Mouse (Mus musculus) stomach, embryonic 15.5 days (tissue): ENCODE measurements around the gene Nfib. TPM values are rescaled to one million over a fixed set of nuclear protein-coding genes. Genes with fewer than 3 reads are reported as not detected.

Experiments
- ATAC-seq: fragments of 200-750 bp; cut with Nextera tagmentation; 2 replicates; pipeline ENCODE4 v1.8.0; 2017; ENCODE audit warnings: low read depth, moderate number of reproducible peaks, moderate TSS enrichment; ENCODE audit not compliant: insufficient read depth, low FRiP score
- H3K27ac ChIP-seq: fragments of 300-500 bp; sonication (generic); 2 replicates; pipeline ENCODE4 v1.5.1; 2015; ENCODE audit warnings: mild to moderate bottlenecking, inconsistent platforms
- H3K27me3 ChIP-seq: fragments of 300-500 bp; sonication (generic); replicated peaks from 2 replicates; pipeline ENCODE4 v1.6.1; 2015; ENCODE audit warnings: inconsistent platforms
- H3K36me3 ChIP-seq: fragments of 300-500 bp; sonication (generic); 2 replicates; pipeline ENCODE4 v1.6.1; 2015; ENCODE audit warnings: inconsistent platforms
- H3K4me1 ChIP-seq: fragments of 300-500 bp; sonication (generic); 2 replicates; pipeline ENCODE4 v1.6.1; 2015; ENCODE audit warnings: inconsistent platforms
- H3K4me2 ChIP-seq: fragments of 300-500 bp; sonication (generic); 2 replicates; pipeline ENCODE4 v1.6.1; 2015; ENCODE audit warnings: mild to moderate bottlenecking, inconsistent platforms
- H3K4me3 ChIP-seq: fragments of 300-500 bp; sonication (generic); replicated peaks from 2 replicates; pipeline ENCODE4 v1.5.1; 2015; ENCODE audit warnings: inconsistent platforms
- H3K9ac ChIP-seq: fragments of 300-500 bp; sonication (generic); 2 replicates; pipeline ENCODE4 v1.6.1; 2015; ENCODE audit warnings: inconsistent platforms
- H3K9me3 ChIP-seq: fragments of 300-500 bp; sonication (generic); 2 replicates; pipeline ENCODE4 v1.6.1; 2016; ENCODE audit warnings: inconsistent platforms
- WGBS: fragments of 180-500 bp; shearing (Covaris S2); methylation state at CpG from one replicate; pipeline ENCODE4 v1.1.7; 2015; 5-methylcytosine and 5-hydroxymethylcytosine counted together
- polyA plus RNA-seq: library from polyadenylated mRNA; unstranded; fragments of >200 nt; fragmentation: Nextera tagmentation; extraction: Ambion mirVana; gene quantifications from 2 replicates; pipeline ENCODE4 v1.2.1, GENCODE M21; 2015

Nfib gene
- polyA plus RNA-seq, result 56.5 and 57.4 TPM in 2 replicates

- 67% methylated on average over 23 of the region's 23 CpGs for WGBS
- H3K9me3 ChIP-seq, result no peaks in the 10 kb centered on the region
- H3K4me3 ChIP-seq, result no peak within 1 kb of the TSS
- no peaks in the 10 kb centered on the region for H3K4me1 ChIP-seq
- no peak within 1 kb of the TSS for H3K4me2 ChIP-seq
- H3K9ac ChIP-seq, result no peak within 1 kb of the TSS
- H3K36me3 ChIP-seq, result no peaks in the 10 kb centered on the region
- H3K27ac ChIP-seq, result no peak within 1 kb of the TSS
- H3K27me3 ChIP-seq, result no peaks in the 10 kb centered on the region
- ATAC-seq, result no peak
Observed at GRCm38 (mm10) chr4:82704841-82705794, at the start of gene Nfib. Gene Nfib (minus strand): TSS chr4:82705750.

DNA sequence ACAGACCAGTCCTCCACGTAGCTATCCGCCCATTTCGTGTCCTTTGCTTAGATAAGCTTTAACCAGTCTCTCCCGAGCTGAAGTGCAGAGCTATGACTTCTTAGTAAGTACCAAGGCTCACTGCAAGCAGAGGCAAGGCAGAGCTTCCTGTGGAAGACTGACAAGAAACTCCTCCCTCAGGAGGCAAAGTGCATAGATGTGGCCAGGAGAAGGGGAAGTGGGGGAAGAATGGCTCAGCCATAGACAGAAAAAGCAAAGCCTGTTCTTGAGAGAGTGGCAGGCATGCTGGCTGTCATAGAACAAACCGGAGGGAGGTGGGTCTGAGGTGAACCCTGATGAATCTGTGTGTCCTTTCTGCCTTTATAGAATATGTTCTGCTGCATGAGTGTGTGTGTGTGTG lies 30.2 kb upstream of the Nfib start:
- Histone ChIP-seq H3K27me3 (no peaks in the 10 kb centered on the region), H3K4me1 (no peaks in the 10 kb centered on the region), H3K27ac (no peak overlapping the region), H3K4me2 (no peak overlapping the region), H3K9ac (no peak overlapping the region), H3K36me3 (no peaks in the 10 kb centered on the region), H3K4me3 (no peak overlapping the region), H3K9me3 (no peaks in the 10 kb centered on the region)
- WGBS, result 47% methylated on average over 5 of the region's 5 CpGs
- ATAC-seq, result no peak

- H3K4me2 ChIP-seq, result no peak overlapping the region
- 76% methylated on average over 22 of the region's 22 CpGs for WGBS
- H3K9me3 ChIP-seq, result no peaks in the 10 kb centered on the region
- no peaks in the 10 kb centered on the region for H3K4me1 ChIP-seq
- no peak for ATAC-seq
- no peaks in the 10 kb centered on the region for H3K27me3 ChIP-seq
- H3K4me3 ChIP-seq, result no peak overlapping the region
- no peak overlapping the region for H3K27ac ChIP-seq
- no peak overlapping the region for H3K9ac ChIP-seq
- H3K36me3 ChIP-seq, result no peaks in the 10 kb centered on the region
Observed at GRCm38 (mm10) chr4:82734765-82735481, 29.4 kb upstream of the Nfib start.

DNA sequence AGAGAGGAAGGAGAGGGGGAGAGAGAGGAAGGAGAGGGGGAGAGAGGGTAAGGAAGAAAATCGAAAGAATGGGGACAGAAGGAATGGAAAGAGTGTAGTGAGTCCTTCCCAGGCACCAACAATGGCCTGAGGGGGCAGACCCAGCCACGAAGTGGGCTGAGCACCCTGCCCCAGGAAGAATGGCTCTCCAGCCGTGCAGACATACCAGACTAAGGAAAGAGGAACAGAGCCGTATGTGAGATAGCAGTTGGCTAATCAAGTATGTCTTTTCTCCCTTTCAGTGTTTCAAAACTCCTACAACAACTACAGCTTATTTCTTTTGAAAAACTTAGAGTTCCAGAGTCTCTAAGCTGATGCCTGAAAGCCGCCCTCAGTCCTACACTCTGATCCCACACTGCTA lies 28.8 kb upstream of the Nfib start:
- H3K36me3 ChIP-seq, result no peaks in the 10 kb centered on the region
- no peaks in the 10 kb centered on the region for H3K27me3 ChIP-seq
- H3K4me1 ChIP-seq, result no peaks in the 10 kb centered on the region
- H3K27ac ChIP-seq, result no peak overlapping the region
- H3K9me3 ChIP-seq, result no peaks in the 10 kb centered on the region
- no peak for ATAC-seq
- H3K4me2 ChIP-seq, result no peak overlapping the region
- H3K9ac ChIP-seq, result no peak overlapping the region
- no peak overlapping the region for H3K4me3 ChIP-seq
- WGBS, result 65% methylated on average over 5 of the region's 5 CpGs

DNA sequence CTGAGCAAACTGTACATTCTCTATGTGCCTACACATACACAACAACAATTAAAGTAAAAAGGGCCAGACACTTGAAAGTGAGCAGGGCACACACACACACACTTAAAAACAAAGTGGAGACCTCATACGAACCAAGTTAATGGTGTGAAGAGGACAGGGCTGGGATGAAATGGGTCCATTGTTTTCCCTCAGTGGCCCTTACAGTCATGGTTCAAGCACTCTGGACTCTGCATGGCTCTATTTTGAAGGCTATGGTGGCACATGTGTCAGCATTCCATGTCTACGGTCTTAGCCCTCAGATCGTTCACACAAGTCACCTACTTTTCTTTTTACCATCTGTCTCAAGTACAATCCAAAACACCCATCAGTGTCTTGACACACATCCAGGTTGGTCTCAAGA lies 28.1 kb upstream of the Nfib start:
- Histone ChIP-seq H3K27me3 (no peaks in the 10 kb centered on the region), H3K9me3 (no peaks in the 10 kb centered on the region), H3K4me2 (no peak overlapping the region), H3K4me3 (no peak overlapping the region), H3K4me1 (no peaks in the 10 kb centered on the region), H3K36me3 (no peaks in the 10 kb centered on the region), H3K9ac (no peak overlapping the region), H3K27ac (no peak overlapping the region)
- WGBS, result 83% methylated on average over 3 of the region's 3 CpGs
- ATAC-seq, result no peak

DNA sequence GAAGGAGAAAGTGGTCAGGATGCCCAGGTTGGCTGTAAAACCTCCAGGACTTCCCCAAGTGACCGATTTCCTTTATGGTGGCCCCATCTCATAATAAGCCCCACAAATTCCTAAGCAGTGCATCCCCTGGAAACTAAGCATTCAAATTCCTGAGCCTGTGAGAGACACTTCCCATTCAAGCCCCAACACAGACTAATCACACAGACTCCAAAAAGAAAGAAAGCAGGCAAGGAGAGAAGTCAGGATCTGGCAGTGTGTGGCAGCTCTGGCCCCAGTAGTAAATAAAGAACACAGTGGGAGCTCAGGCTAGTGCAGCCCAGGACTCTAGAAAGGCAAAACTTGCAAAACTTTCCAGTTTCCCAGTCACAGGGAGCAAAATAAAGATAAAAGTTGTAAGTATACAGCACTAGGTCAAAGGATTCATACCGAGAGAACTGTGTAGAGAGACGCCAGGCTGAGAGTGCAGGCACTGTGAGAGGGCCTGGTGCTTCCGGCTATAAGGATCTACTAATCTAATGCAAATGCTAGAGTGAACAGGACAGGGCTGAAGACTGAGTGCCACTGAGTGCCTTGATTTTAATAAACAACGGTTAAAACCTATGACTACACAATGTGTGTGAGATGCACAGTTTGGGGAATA lies 24.8 kb upstream of the Nfib start:
- Histone ChIP-seq H3K9me3 (no peaks in the 10 kb centered on the region), H3K4me3 (no peak overlapping the region), H3K4me1 (no peaks in the 10 kb centered on the region), H3K27me3 (no peaks in the 10 kb centered on the region), H3K27ac (no peak overlapping the region), H3K36me3 (no peaks in the 10 kb centered on the region), H3K9ac (no peak overlapping the region), H3K4me2 (no peak overlapping the region)
- no peak for ATAC-seq
- WGBS, result 84% methylated on average over 5 of the region's 5 CpGs

DNA sequence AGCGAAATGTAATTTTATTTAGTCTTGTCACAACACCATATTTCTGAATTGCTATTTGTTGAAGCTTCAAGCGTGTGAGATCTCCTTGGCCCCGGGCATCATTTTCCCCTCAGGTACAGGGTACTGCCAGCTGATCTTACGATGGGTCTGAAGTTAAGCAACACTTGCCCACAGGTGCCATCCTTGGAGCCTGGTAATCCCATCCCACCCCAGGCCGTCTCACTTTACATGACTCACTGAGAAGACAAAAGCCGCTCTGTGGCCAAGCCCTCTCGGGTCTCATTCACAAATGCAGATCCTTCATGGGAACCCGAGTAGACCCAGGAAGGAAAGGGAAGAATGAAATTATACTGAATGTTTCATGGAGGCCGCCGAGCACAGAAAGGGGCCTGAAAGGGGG lies 18.5 kb upstream of the Nfib start:
- ATAC-seq, result no peak
- no peaks in the 10 kb centered on the region for H3K36me3 ChIP-seq
- no peak overlapping the region for H3K9ac ChIP-seq
- no peak overlapping the region for H3K4me3 ChIP-seq
- H3K4me2 ChIP-seq, result no peak overlapping the region
- H3K4me1 ChIP-seq, result no peaks in the 10 kb centered on the region
- H3K27me3 ChIP-seq, result no peaks in the 10 kb centered on the region
- no peak overlapping the region for H3K27ac ChIP-seq
- WGBS, result 57% methylated on average over 10 of the region's 10 CpGs
- H3K9me3 ChIP-seq, result no peaks in the 10 kb centered on the region

DNA sequence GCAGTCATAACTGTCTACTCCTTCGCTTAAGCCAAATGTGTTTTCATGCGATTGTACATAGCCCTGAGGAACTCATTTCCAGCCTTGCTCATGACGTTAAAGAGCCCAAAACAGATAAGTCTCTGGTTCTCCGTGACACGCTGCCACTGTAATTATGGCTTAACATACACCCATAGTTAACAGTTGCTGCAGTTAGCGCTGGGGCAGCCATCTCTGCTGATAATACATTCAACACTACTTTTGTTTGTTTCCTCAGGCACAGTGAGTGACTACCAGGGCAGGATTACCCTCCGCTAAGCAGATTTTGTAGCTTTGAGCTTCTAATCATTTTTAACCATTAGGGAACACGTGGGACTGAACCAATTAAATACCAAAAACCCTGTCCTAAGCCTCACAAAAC lies 17.5 kb upstream of the Nfib start:
- Histone ChIP-seq H3K4me1 (no peaks in the 10 kb centered on the region), H3K27ac (no peak overlapping the region), H3K4me2 (no peak overlapping the region), H3K9me3 (no peaks in the 10 kb centered on the region), H3K4me3 (no peak overlapping the region), H3K9ac (no peak overlapping the region), H3K27me3 (no peaks in the 10 kb centered on the region), H3K36me3 (no peaks in the 10 kb centered on the region)
- WGBS, result 86% methylated on average over 8 of the region's 8 CpGs
- no peak for ATAC-seq

DNA sequence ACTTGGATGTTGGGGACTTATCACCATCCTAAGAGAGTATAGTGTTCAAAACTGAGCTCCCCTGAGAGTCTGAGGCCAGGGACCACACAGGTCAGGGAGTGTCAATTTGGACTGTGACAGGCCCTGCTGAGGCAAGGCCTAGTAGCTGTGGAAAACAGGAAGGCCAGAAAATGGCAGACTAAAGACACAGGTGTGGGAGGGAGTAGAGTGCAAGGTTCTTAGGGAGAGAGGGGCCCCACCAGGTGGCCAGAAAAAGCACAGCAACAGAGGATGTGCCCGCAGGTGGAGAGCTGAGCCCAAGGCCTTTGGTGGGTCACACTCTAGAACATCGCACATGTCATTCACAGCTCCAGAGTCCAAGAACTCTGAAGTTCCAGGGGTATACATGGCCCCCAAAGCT lies 10.3 kb upstream of the Nfib start:
- Histone ChIP-seq H3K4me3 (no peak overlapping the region), H3K36me3 (no peaks in the 10 kb centered on the region), H3K27me3 (no peaks in the 10 kb centered on the region), H3K9ac (no peak overlapping the region), H3K4me1 (no peaks in the 10 kb centered on the region), H3K4me2 (no peak overlapping the region), H3K9me3 (no peaks in the 10 kb centered on the region), H3K27ac (no peak overlapping the region)
- no peak for ATAC-seq
- 84% methylated on average over 2 of the region's 2 CpGs for WGBS

- H3K9ac ChIP-seq, result no peak overlapping the region
- no peak overlapping the region for H3K27ac ChIP-seq
- 77% methylated on average over 7 of the region's 7 CpGs for WGBS
- no peak overlapping the region for H3K4me2 ChIP-seq
- H3K4me3 ChIP-seq, result no peak overlapping the region
- no peaks in the 10 kb centered on the region for H3K9me3 ChIP-seq
- no peaks in the 10 kb centered on the region for H3K4me1 ChIP-seq
- no peaks in the 10 kb centered on the region for H3K27me3 ChIP-seq
- no peaks in the 10 kb centered on the region for H3K36me3 ChIP-seq
- no peak for ATAC-seq
Observed at GRCm38 (mm10) chr4:82711611-82712295, 6.2 kb upstream of the Nfib start.

GRCm38 (mm10) chr4:82709666-82710065 lies 4.1 kb upstream of the Nfib start:
- Histone ChIP-seq H3K27me3 (no peaks in the 10 kb centered on the region), H3K36me3 (no peaks in the 10 kb centered on the region), H3K4me1 (no peaks in the 10 kb centered on the region), H3K27ac (no peak overlapping the region), H3K9ac (no peak overlapping the region), H3K4me3 (no peak overlapping the region), H3K9me3 (no peaks in the 10 kb centered on the region), H3K4me2 (no peak overlapping the region)
- no peak for ATAC-seq
- WGBS, result 77% methylated on average over 6 of the region's 6 CpGs
